ENCODE assay signal across 9 mouse cellular contexts in the genomic region with DNA sequence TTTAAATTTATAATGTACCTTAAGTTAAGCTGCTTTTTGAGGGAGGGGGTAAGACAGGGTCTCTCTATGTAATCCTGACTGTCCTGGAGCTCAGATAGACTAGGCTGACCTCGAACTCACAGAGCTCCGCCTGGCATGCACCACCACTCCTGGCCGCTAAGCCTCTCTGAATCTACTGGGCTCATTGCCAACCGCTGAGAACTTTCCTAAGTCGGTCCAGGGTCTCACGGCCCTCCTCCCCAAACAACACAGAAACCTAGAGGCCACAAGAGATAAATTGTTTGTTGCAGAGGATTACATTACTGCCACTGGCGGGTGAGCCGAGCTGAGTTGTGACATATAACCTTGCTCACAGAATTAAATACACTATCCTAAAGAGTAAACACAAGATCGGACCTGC. TPM values are rescaled to one million over a fixed set of nuclear protein-coding genes. Genes with fewer than 3 reads are reported as not detected.
A peak's percentile ranks its signal among the peaks of the same experiment; 100 is the strongest.
DNase-seq lines count a peak whose midpoint lies in the region; ATAC-seq and TF ChIP-seq lines count a peak whose summit lies in the region.
"Had no signal": no experiment of that assay in that cellular context is flagged by ENCODE, and none has a peak within 500 bp of the region (broad histone marks: within the 10 kb centered on the region; RNA-seq: fewer than 3 reads in every experiment).

No protein-coding gene starts in this region.

- H3K27me3 ChIP-seq in kidney, adult 2 months (replicated peaks; ENCODE audit: control insufficient read depth, insufficient read depth, low read length), result no peaks in the 10 kb centered on the region
- peaks cover 13% of the 10 kb centered on the region; the same call in 1 of the 2 replicates for H3K27me3 ChIP-seq in lung, embryonic 15.5 days

- H3K4me1 ChIP-seq in kidney, adult 2 months (ENCODE audit: control insufficient read depth, insufficient read depth, low read length), result no peaks in the 10 kb centered on the region
- H3K4me1 ChIP-seq in lung, embryonic 15.5 days, result peaks cover 6% of the 10 kb centered on the region; the same call in 1 of the 2 replicates

- intact Hi-C loops in left cerebral cortex, adult 2 months (cut with DNase I), result no loop called here

- H3K36me3 ChIP-seq in kidney, adult 2 months (ENCODE audit: control insufficient read depth, insufficient read depth, low read length), result no peaks in the 10 kb centered on the region
- H3K36me3 ChIP-seq in lung, embryonic 15.5 days, result no peaks in the 10 kb centered on the region

- H3K4me2 ChIP-seq in lung, embryonic 15.5 days, result peak overlapping the region; percentile 98

- DNase-seq in left cerebral cortex, adult 2 months (ENCODE audit: extremely low spot score in 1 of 2, low spot score in 2 of 2), result no peak
- DNase-seq in left cerebral cortex, adult 11 months (ENCODE audit: low spot score), result no peak
- peak; percentile 64 for DNase-seq in cerebellum, adult 9-11 months
- DNase-seq in kidney, adult 2 months, result peak; percentile 67
- DNase-seq in ovary, postnatal 36 days (ENCODE audit: low spot score), result peak; percentile 56

- no peak overlapping the region for H3K4me3 ChIP-seq in left cerebral cortex, adult 2 months
- 0 out of 2 replicates have a peak overlapping the region, but pooled peaks have one; percentile 61 for H3K4me3 ChIP-seq in kidney, adult 2 months (ENCODE audit: insufficient read depth, low read depth, low read length)
- peak overlapping the region; percentile 71; the same call in 1 of the 2 replicates for H3K4me3 ChIP-seq in lung, embryonic 15.5 days

- H3K9me3 ChIP-seq in lung, embryonic 15.5 days, result no peaks in the 10 kb centered on the region

- 24% methylated on average over 9 of the region's 9 CpGs for WGBS in kidney, adult 2 months
- WGBS in lung, embryonic 15.5 days, result 9% methylated on average over 9 of the region's 9 CpGs

- no peak overlapping the region for H3K9ac ChIP-seq in lung, embryonic 15.5 days

- no peak for TF ChIP-seq POLR2A in kidney, adult 2 months (IDR thresholded peaks at IDR 0.05; ENCODE audit: low read depth, low read length)

- ATAC-seq in granulocyte monocyte progenitor cell, adult 5-6 weeks (replicated peaks; ENCODE audit: poor library complexity, severe bottlenecking), result peak; percentile 18; the same call in 1 of the 2 replicates
- no peak for ATAC-seq in lung, embryonic 15.5 days (ENCODE audit: borderline replicate concordance, extremely low read depth, low FRiP score, low TSS enrichment)
- no peak for ATAC-seq in erythroid progenitor cell, adult 5-6 weeks (replicated peaks; ENCODE audit: low FRiP score, poor library complexity, severe bottlenecking)

- TF ChIP-seq CTCF in left cerebral cortex, adult 2 months (IDR thresholded peaks at IDR 0.05), result peak; percentile 39
- peak; percentile 28 for TF ChIP-seq CTCF in kidney, adult 2 months (conservative IDR thresholded peaks at IDR 0.05; ENCODE audit: insufficient read depth, insufficient read length, low read depth, low read length)

- no peak overlapping the region for H3K27ac ChIP-seq in left cerebral cortex, adult 2 months
- no peak overlapping the region for H3K27ac ChIP-seq in kidney, adult 2 months (ENCODE audit: insufficient read depth, low read depth, low read length)
- H3K27ac ChIP-seq in lung, embryonic 15.5 days, result no peak overlapping the region

RNA-seq across cellular contexts. Expression of gene Pm20d2, which starts 1.4 kb away (rescaled TPM):
- 1 to 10 TPM; 5.5 to 6.3 TPM for total RNA-seq in left cerebral cortex, adult 2 months (2021)
- not detected in 2 replicates for total RNA-seq in granulocyte monocyte progenitor cell, adult 5-6 weeks (2014; fragmentation: Nextera tagmentation)
- total RNA-seq in granulocyte monocyte progenitor cell, adult 5-6 weeks (2017), result 0.62 TPM in 1 of 2 replicates, not detected in the other
- polyA plus RNA-seq in kidney, adult 2 months (2012; rRNA removed), result 3.9 and 5.2 TPM in 2 replicates
- 1.2 and 1.6 TPM in 2 replicates for polyA plus RNA-seq in lung, embryonic 15.5 days (2015; fragmentation: Nextera tagmentation; extraction: Ambion mirVana)
- not detected in 2 replicates for total RNA-seq in erythroid progenitor cell, adult 5-6 weeks (2015; ENCODE audit: low replicate concordance)
- not detected in 2 replicates for total RNA-seq in erythroid progenitor cell, adult 5-6 weeks (2017; ENCODE audit: low replicate concordance)
- total RNA-seq: MEL had no signal

RNA-seq across cellular contexts. Expression of gene Srsf12, which starts 20.6 kb away (rescaled TPM):
- 10 to 100 TPM; 23.1 to 24.1 TPM for total RNA-seq in left cerebral cortex, adult 2 months (2021)
- total RNA-seq in granulocyte monocyte progenitor cell, adult 5-6 weeks (2014; fragmentation: Nextera tagmentation), result not detected in 2 replicates
- not detected in 2 replicates for total RNA-seq in granulocyte monocyte progenitor cell, adult 5-6 weeks (2017)
- polyA plus RNA-seq in kidney, adult 2 months (2012; rRNA removed), result 0.18 and 0.36 TPM in 2 replicates
- 3.3 TPM in 2 replicates for polyA plus RNA-seq in lung, embryonic 15.5 days (2015; fragmentation: Nextera tagmentation; extraction: Ambion mirVana)
- not detected in 2 replicates for total RNA-seq in erythroid progenitor cell, adult 5-6 weeks (2015; ENCODE audit: low replicate concordance)
- not detected in 2 replicates for total RNA-seq in erythroid progenitor cell, adult 5-6 weeks (2017; ENCODE audit: low replicate concordance)
- total RNA-seq: MEL had no signal

RNA-seq across cellular contexts. Expression of gene Gabrr1, which starts 55.8 kb away (rescaled TPM):
- total RNA-seq in left cerebral cortex, adult 2 months (2021), result not detected
- not detected in 2 replicates for total RNA-seq in granulocyte monocyte progenitor cell, adult 5-6 weeks (2014; fragmentation: Nextera tagmentation)
- not detected in 2 replicates for total RNA-seq in granulocyte monocyte progenitor cell, adult 5-6 weeks (2017)
- polyA plus RNA-seq in kidney, adult 2 months (2012; rRNA removed), result not detected in 2 replicates
- polyA plus RNA-seq in lung, embryonic 15.5 days (2015; fragmentation: Nextera tagmentation; extraction: Ambion mirVana), result not detected in 2 replicates
- not detected in 2 replicates for total RNA-seq in erythroid progenitor cell, adult 5-6 weeks (2015; ENCODE audit: low replicate concordance)
- not detected in 2 replicates for total RNA-seq in erythroid progenitor cell, adult 5-6 weeks (2017; ENCODE audit: low replicate concordance)
- total RNA-seq: MEL had no signal

Comparison
In these comparisons a context has a peak if more than half of its experiments do, and no peak if none do; other contexts are left out.
1. DNase-seq: peak in cerebellum, adult 9-11 months (single experiment), kidney, adult 2 months (single experiment) and ovary, postnatal 36 days (single experiment); none in left cerebral cortex, adult 2 months (0 of 2) and left cerebral cortex, adult 11 months (single experiment).
2. RNA of gene Pm20d2, which starts 1.4 kb away (total RNA-seq): 5.5 to 6.3 TPM in left cerebral cortex, adult 2 months; 0.62 TPM in granulocyte monocyte progenitor cell, adult 5-6 weeks and not detected in erythroid progenitor cell, adult 5-6 weeks; every median in the first group is over 4 times any median in the second.
3. RNA of gene Srsf12, which starts 20.6 kb away (total RNA-seq): 23.1 to 24.1 TPM in left cerebral cortex, adult 2 months; not detected in granulocyte monocyte progenitor cell, adult 5-6 weeks and not detected in erythroid progenitor cell, adult 5-6 weeks; every median in the first group is over 10 times any median in the second.